ENCODE assay signal across 8 mouse cellular contexts in genomic region chr5:121398146-121398964, GRCm38 (mm10). TPM values are rescaled to one million over a fixed set of nuclear protein-coding genes. Genes with fewer than 3 reads are reported as not detected.
DNase-seq lines count a peak whose midpoint lies in the region; ATAC-seq and TF ChIP-seq lines count a peak whose summit lies in the region.

No protein-coding gene starts in this region.

- H3K4me2 ChIP-seq in forebrain, embryonic 14.5 days (ENCODE audit: low read length): peak overlapping the region; percentile 93
- peak overlapping the region; percentile 98 for H3K4me2 ChIP-seq in liver, embryonic 12.5 days

- H3K27ac ChIP-seq in left cerebral cortex, adult 2 months: peak overlapping the region; percentile 89
- H3K27ac ChIP-seq in forebrain, embryonic 14.5 days (ENCODE audit: low read depth, low read length): peak overlapping the region; percentile 44
- H3K27ac ChIP-seq in liver, embryonic 12.5 days: peak overlapping the region; percentile 94

- peak; percentile 7 for ATAC-seq in activated CD4-positive, CD25-positive, alpha-beta regulatory T cell, adult 4 months
- peak; percentile 82 for ATAC-seq in forebrain, embryonic 14.5 days
- peak; percentile 70 for ATAC-seq in liver, embryonic 12.5 days

- intact Hi-C loops in left cerebral cortex, adult 2 months (cut with DNase I): no loop called here

- peak overlapping the region; percentile 82 for H3K9ac ChIP-seq in forebrain, embryonic 14.5 days (ENCODE audit: low read length)
- peak overlapping the region; percentile 86 for H3K9ac ChIP-seq in liver, embryonic 12.5 days

- peak overlapping the region; percentile 77 for H3K4me3 ChIP-seq in left cerebral cortex, adult 2 months
- H3K4me3 ChIP-seq in forebrain, embryonic 14.5 days (ENCODE audit: low read depth, low read length): peak overlapping the region; percentile 97
- H3K4me3 ChIP-seq in liver, embryonic 12.5 days: peak overlapping the region; percentile 95

- 1% methylated on average over 65 of the region's 67 CpGs for WGBS in forebrain, embryonic 14.5 days
- WGBS in liver, embryonic 12.5 days (ENCODE audit: insufficient replicate concordance): 2% methylated on average over 67 of the region's 67 CpGs

- TF ChIP-seq CTCF in left cerebral cortex, adult 2 months (IDR thresholded peaks at IDR 0.05): no peak

- H3K36me3 ChIP-seq in forebrain, embryonic 14.5 days (ENCODE audit: control insufficient read depth, insufficient read depth, low read length): peaks cover 7% of the 10 kb centered on the region; the same call in 1 of the 2 replicates
- H3K36me3 ChIP-seq in liver, embryonic 12.5 days: peaks cover 36% of the 10 kb centered on the region
- H3K36me3 ChIP-seq in splenic B cell, adult 2 months (ENCODE audit: control insufficient read depth, insufficient read depth, low read length, poor library complexity, severe bottlenecking): no peaks in the 10 kb centered on the region

- peaks cover 4% of the 10 kb centered on the region; the same call in 1 of the 2 replicates for H3K4me1 ChIP-seq in forebrain, embryonic 14.5 days (ENCODE audit: control insufficient read depth, insufficient read depth, low read length)
- H3K4me1 ChIP-seq in liver, embryonic 12.5 days: peaks cover 59% of the 10 kb centered on the region

- peak in 1 of 2 experiments; percentile 40 for DNase-seq in left cerebral cortex, adult 2 months (ENCODE audit: extremely low spot score in 1 of 2, low spot score in 2 of 2)
- DNase-seq in left cerebral cortex, adult 9 months (ENCODE audit: low spot score in 2 of 2): no peak
- peak; percentile 24 for DNase-seq in forebrain, embryonic 14.5 days (ENCODE audit: low spot score)
- peak; percentile 31 for DNase-seq in splenic B cell, adult 2 months (ENCODE audit: low read depth, low spot score)
- DNase-seq in adrenal gland, postnatal 14 days: no peak
- no peak for DNase-seq in right cerebral cortex, adult 2 months (ENCODE audit: low spot score in 2 of 2)

- no peaks in the 10 kb centered on the region for H3K27me3 ChIP-seq in forebrain, embryonic 14.5 days (replicated peaks; ENCODE audit: control insufficient read depth, insufficient read depth, low read length)
- H3K27me3 ChIP-seq in liver, embryonic 12.5 days (replicated peaks): no peaks in the 10 kb centered on the region
- H3K27me3 ChIP-seq in splenic B cell, adult 2 months (ENCODE audit: control insufficient read depth, insufficient read depth, low read length, poor library complexity, severe bottlenecking): no peaks in the 10 kb centered on the region

- no peaks in the 10 kb centered on the region for H3K9me3 ChIP-seq in forebrain, embryonic 14.5 days (replicated peaks; ENCODE audit: control insufficient read depth, low read length)
- H3K9me3 ChIP-seq in liver, embryonic 12.5 days (replicated peaks): peaks cover 5% of the 10 kb centered on the region; the same call in 1 of the 2 replicates

RNA-seq across cellular contexts. Expression of gene Naa25, which starts 0.6 kb away (rescaled TPM):
- 10 to 100 TPM; 42.9 to 43.3 TPM for total RNA-seq in left cerebral cortex, adult 2 months (2021)
- polyA plus RNA-seq in activated CD4-positive, CD25-positive, alpha-beta regulatory T cell, adult 4 months (2017; shearing (Covaris generic)): 10 to 100 TPM; 27.0 to 30.4 TPM
- 54.7 and 61.9 TPM in 2 replicates for polyA plus RNA-seq in forebrain, embryonic 14.5 days (2014; fragmentation: Nextera tagmentation; extraction: Ambion mirVana)
- 41.2 and 42.7 TPM in 2 replicates for polyA plus RNA-seq in liver, embryonic 12.5 days (2016; fragmentation: Nextera tagmentation; extraction: Ambion mirVana)
- total RNA-seq in adrenal gland, postnatal 14 days (2021): 34.7 and 36.3 TPM in 2 replicates

RNA-seq across cellular contexts. Expression of gene Trafd1, which starts 12.9 kb away (rescaled TPM):
- 10 to 100 TPM; 78.9 to 81.2 TPM for total RNA-seq in left cerebral cortex, adult 2 months (2021)
- polyA plus RNA-seq in activated CD4-positive, CD25-positive, alpha-beta regulatory T cell, adult 4 months (2017; shearing (Covaris generic)): 10 to 100 TPM; 33.7 to 38.3 TPM
- polyA plus RNA-seq in forebrain, embryonic 14.5 days (2014; fragmentation: Nextera tagmentation; extraction: Ambion mirVana): 129 and 140 TPM in 2 replicates
- 23.7 and 25.7 TPM in 2 replicates for polyA plus RNA-seq in liver, embryonic 12.5 days (2016; fragmentation: Nextera tagmentation; extraction: Ambion mirVana)
- total RNA-seq in adrenal gland, postnatal 14 days (2021): 38.1 and 52.2 TPM in 2 replicates

RNA-seq across cellular contexts. Expression of gene Tmem116, which starts 53.3 kb away (rescaled TPM):
- total RNA-seq in left cerebral cortex, adult 2 months (2021): 1 to 10 TPM; 7.5 to 8.7 TPM
- 1 to 10 TPM in 1 of 2 experiments, under 1 TPM in 1; 0.71 to 1.2 TPM for polyA plus RNA-seq in activated CD4-positive, CD25-positive, alpha-beta regulatory T cell, adult 4 months (2017; shearing (Covaris generic))
- polyA plus RNA-seq in forebrain, embryonic 14.5 days (2014; fragmentation: Nextera tagmentation; extraction: Ambion mirVana): 1.0 and 1.7 TPM in 2 replicates
- 0.64 and 0.74 TPM in 2 replicates for polyA plus RNA-seq in liver, embryonic 12.5 days (2016; fragmentation: Nextera tagmentation; extraction: Ambion mirVana)
- total RNA-seq in adrenal gland, postnatal 14 days (2021): 1.5 and 2.1 TPM in 2 replicates

RNA-seq across cellular contexts. Expression of gene Erp29, which starts 54.0 kb away (rescaled TPM):
- 100 to 1,000 TPM; 129 to 136 TPM for total RNA-seq in left cerebral cortex, adult 2 months (2021)
- polyA plus RNA-seq in activated CD4-positive, CD25-positive, alpha-beta regulatory T cell, adult 4 months (2017; shearing (Covaris generic)): 10 to 100 TPM; 58.4 to 80.5 TPM
- 125 and 138 TPM in 2 replicates for polyA plus RNA-seq in forebrain, embryonic 14.5 days (2014; fragmentation: Nextera tagmentation; extraction: Ambion mirVana)
- 103 TPM in 2 replicates for polyA plus RNA-seq in liver, embryonic 12.5 days (2016; fragmentation: Nextera tagmentation; extraction: Ambion mirVana)
- 110 and 116 TPM in 2 replicates for total RNA-seq in adrenal gland, postnatal 14 days (2021)

Comparison
In these comparisons a context has a peak if more than half of its experiments do, and no peak if none do; other contexts are left out.
1. DNase-seq: peak in forebrain, embryonic 14.5 days (single experiment) and splenic B cell, adult 2 months (single experiment); none in left cerebral cortex, adult 9 months (0 of 2), adrenal gland, postnatal 14 days (single experiment) and right cerebral cortex, adult 2 months (0 of 2).
2. H3K27ac ChIP-seq: peak in every context shown above with its lines; median percentile 94 in liver, embryonic 12.5 days; 89 in left cerebral cortex, adult 2 months; 44 in forebrain, embryonic 14.5 days.
3. ATAC-seq: peak in every context shown above with its lines; median percentile 82 in forebrain, embryonic 14.5 days; 70 in liver, embryonic 12.5 days; 7 in activated CD4-positive, CD25-positive, alpha-beta regulatory T cell, adult 4 months.
4. Peak in every context shown above with its lines, with median percentiles within 50 percentile points of each other: H3K4me3 ChIP-seq.